Mouse (Mus musculus) liver, embryonic 12.5 days (tissue): ENCODE measurements at regions not wholly inside any gene's neighbourhood (a gene's known extent, or its start where the extent isn't known, plus 50 kb on each side); places are given as distances from the start of the nearest gene placed in this dataset. TPM values are rescaled to one million over a fixed set of nuclear protein-coding genes. Genes with fewer than 3 reads are reported as not detected.

Experiments used
- microRNA counts: library from miRNA; unstranded; fragments of <30 nt; microRNA quantifications from one replicate; lab custom pipeline; 2017
- microRNA-seq: library from miRNA; unstranded; fragments of <30 nt; microRNA quantifications from one replicate; pipeline ENCODE4, GENCODE M21; 2017

MicroRNAs in the stretch of these regions (microRNA counts, 519-probe panel; counts per million panel counts)
- 582 counts per million, percentile 70 among the panel's probes with 10 or more counts for microRNA mmu-miR-9 (lab: Ali Mortazavi, UCI)

Small RNA genes lying in the stretch of these regions (microRNA-seq; reads per million reads assigned to microRNA genes)
- not detected for gene Mir9-2
